Mouse (Mus musculus): ENCODE data around the gene Syt3. TPM values are rescaled to one million over a fixed set of nuclear protein-coding genes. Genes with fewer than 3 reads are reported as not detected.

Gene Syt3
- polyA plus RNA-seq, 1 experiment from 2014 or later: 3.5 TPM

DNA sequence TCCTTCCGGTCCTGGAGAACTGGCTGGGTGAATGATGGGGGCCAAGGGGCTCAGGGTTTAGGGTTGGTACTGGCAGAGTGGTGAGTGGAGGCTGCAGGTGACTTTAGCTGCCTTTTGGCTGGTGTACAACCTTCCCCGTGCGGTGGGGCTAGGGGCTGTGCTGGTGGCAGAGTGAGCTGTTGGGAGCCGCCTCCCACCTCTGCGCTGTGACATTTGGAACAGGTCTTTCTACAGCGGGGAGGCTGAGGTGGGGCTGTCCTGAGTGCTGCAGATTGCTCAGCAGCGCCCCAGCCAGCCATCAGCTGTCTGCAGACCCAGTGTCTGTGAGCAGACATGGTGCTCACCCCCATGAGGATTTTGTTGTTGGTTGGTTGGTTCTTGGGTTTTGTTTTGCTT is 61.6 kb downstream of the Syt3 start:
- no peaks in the 10 kb centered on the region for H3K36me3 ChIP-seq (ENCODE audit: insufficient read depth, low read length)
- WGBS: 14% methylated on average over 7 of the region's 7 CpGs
- no peak for DNase-seq (ENCODE audit: low spot score)
- no peaks in the 10 kb centered on the region for H3K9me3 ChIP-seq (replicated peaks; ENCODE audit: low read length)
- no peak overlapping the region for H3K4me3 ChIP-seq (replicated peaks; ENCODE audit: low read depth, low read length)
- TF ChIP-seq CTCF (IDR thresholded peaks at IDR 0.05; ENCODE audit: low read depth): no peak
- H3K27me3 ChIP-seq (ENCODE audit: insufficient read depth, low read length): peaks cover 43% of the 10 kb centered on the region
- no peak for ATAC-seq (replicated peaks; ENCODE audit: low FRiP score, low read depth)
- no peak overlapping the region for H3K27ac ChIP-seq
- H3K4me1 ChIP-seq (replicated peaks; ENCODE audit: insufficient read depth, low read length): no peaks in the 10 kb centered on the region
- no peak overlapping the region for H3K9ac ChIP-seq (ENCODE audit: low read depth, low read length)
- no peak overlapping the region for H3K4me2 ChIP-seq (ENCODE audit: low read length)

DNA sequence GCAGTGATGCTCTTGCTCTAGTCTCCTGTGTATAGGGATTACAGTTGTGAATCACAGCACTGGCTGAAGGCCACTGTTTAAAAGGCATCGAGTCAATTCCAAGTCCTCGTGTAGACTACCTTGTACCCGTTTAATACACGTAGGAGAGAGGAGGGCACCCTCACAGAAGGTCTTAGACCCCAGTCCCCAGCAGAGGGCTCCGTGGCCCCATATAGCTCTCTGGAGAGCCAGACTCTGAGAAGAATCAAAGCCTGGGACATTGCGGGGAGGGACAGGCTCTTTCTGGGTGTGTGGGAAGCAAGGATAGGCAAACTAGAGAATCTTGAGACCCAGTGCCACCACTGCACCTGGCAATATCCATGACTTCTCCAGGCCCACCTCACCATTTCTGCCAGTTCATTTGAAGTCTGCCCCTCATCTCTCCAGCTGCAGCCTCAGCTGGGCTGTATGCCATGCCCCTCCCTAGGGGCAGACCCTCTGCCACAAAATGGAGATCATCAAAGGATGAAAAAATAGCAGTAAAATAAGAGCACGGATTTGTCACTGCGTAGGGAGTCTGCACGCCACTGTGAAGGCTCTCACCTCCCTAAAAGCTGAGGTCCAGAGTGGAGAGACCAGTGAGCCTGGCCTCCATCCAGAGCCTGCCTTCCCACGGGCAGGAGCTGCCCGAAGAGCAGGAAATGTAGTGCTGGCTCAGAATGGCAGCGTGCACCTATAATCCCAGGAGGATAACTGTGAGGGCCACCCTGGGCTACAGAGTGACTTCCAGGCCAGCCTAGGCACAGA is 62.4 kb downstream of the Syt3 start:
- no peaks in the 10 kb centered on the region for H3K9me3 ChIP-seq (replicated peaks; ENCODE audit: low read length)
- no peak overlapping the region for H3K4me2 ChIP-seq (ENCODE audit: low read length)
- H3K27me3 ChIP-seq (ENCODE audit: insufficient read depth, low read length): peaks cover 35% of the 10 kb centered on the region
- no peak overlapping the region for H3K9ac ChIP-seq (ENCODE audit: low read depth, low read length)
- H3K4me1 ChIP-seq (replicated peaks; ENCODE audit: insufficient read depth, low read length): no peaks in the 10 kb centered on the region
- TF ChIP-seq CTCF (IDR thresholded peaks at IDR 0.05; ENCODE audit: low read depth): no peak; the same call in 1 of the 2 replicates
- DNase-seq (ENCODE audit: low spot score) (no peak), ATAC-seq (replicated peaks; ENCODE audit: low FRiP score, low read depth) (no peak)
- H3K36me3 ChIP-seq (ENCODE audit: insufficient read depth, low read length): no peaks in the 10 kb centered on the region
- WGBS: 44% methylated on average over 12 of the region's 12 CpGs
- H3K4me3 ChIP-seq (replicated peaks; ENCODE audit: low read depth, low read length): no peak overlapping the region
- H3K27ac ChIP-seq: no peak overlapping the region

Other genes with a start within 250 kb of the Syt3 start
- not detected in 2 replicates for gene Klk1b16, start 247.3 kb upstream of the Syt3 start, polyA plus RNA-seq (2015; fragmentation: Nextera tagmentation; extraction: Ambion mirVana)
- gene Klk1b24, start 195.9 kb upstream of the Syt3 start, polyA plus RNA-seq (2015; fragmentation: Nextera tagmentation; extraction: Ambion mirVana): 0.17 and 0.74 TPM in 2 replicates
- 0.36 and 0.47 TPM in 2 replicates for gene Klk1b3, start 185.9 kb upstream of the Syt3 start, polyA plus RNA-seq (2015; fragmentation: Nextera tagmentation; extraction: Ambion mirVana)
- gene Klk1b4, start 176.7 kb upstream of the Syt3 start, polyA plus RNA-seq (2015; fragmentation: Nextera tagmentation; extraction: Ambion mirVana): 0.18 and 0.23 TPM in 2 replicates
- 0.33 and 0.71 TPM in 2 replicates for gene Klk1b5, start 168.2 kb upstream of the Syt3 start, polyA plus RNA-seq (2015; fragmentation: Nextera tagmentation; extraction: Ambion mirVana)
- 83.3 and 125 TPM in 2 replicates for gene Klk1, start 158.7 kb upstream of the Syt3 start, polyA plus RNA-seq (2015; fragmentation: Nextera tagmentation; extraction: Ambion mirVana)
- not detected in 2 replicates for gene Gm36864, start 147.9 kb upstream of the Syt3 start, polyA plus RNA-seq (2015; fragmentation: Nextera tagmentation; extraction: Ambion mirVana)
- gene 1700028J19Rik, start 137.4 kb upstream of the Syt3 start, polyA plus RNA-seq (2015; fragmentation: Nextera tagmentation; extraction: Ambion mirVana): 5.7 and 6.0 TPM in 2 replicates
- gene 2410002F23Rik, start 137.4 kb upstream of the Syt3 start, polyA plus RNA-seq (2015; fragmentation: Nextera tagmentation; extraction: Ambion mirVana): 125 and 133 TPM in 2 replicates
- not detected in 2 replicates for gene Acp4, start 126.7 kb upstream of the Syt3 start, polyA plus RNA-seq (2015; fragmentation: Nextera tagmentation; extraction: Ambion mirVana)
- gene Gm15517, start 122.7 kb upstream of the Syt3 start, polyA plus RNA-seq (2015; fragmentation: Nextera tagmentation; extraction: Ambion mirVana): not detected in 2 replicates
- 5.1 and 6.0 TPM in 2 replicates for gene Clec11a, start 77.2 kb upstream of the Syt3 start, polyA plus RNA-seq (2015; fragmentation: Nextera tagmentation; extraction: Ambion mirVana)
- 0.68 and 1.1 TPM in 2 replicates for gene Shank1, start 73.8 kb upstream of the Syt3 start, polyA plus RNA-seq (2015; fragmentation: Nextera tagmentation; extraction: Ambion mirVana)
- gene 1700008O03Rik, start 1.7 kb downstream of the Syt3 start, polyA plus RNA-seq (2015; fragmentation: Nextera tagmentation; extraction: Ambion mirVana): 1.3 and 1.4 TPM in 2 replicates
- gene Lrrc4b, start 44.9 kb downstream of the Syt3 start, polyA plus RNA-seq (2015; fragmentation: Nextera tagmentation; extraction: Ambion mirVana): 0.26 and 0.42 TPM in 2 replicates
- gene Aspdh, start 81.3 kb downstream of the Syt3 start, polyA plus RNA-seq (2015; fragmentation: Nextera tagmentation; extraction: Ambion mirVana): 5.4 and 5.8 TPM in 2 replicates
- 51.1 and 52.4 TPM in 2 replicates for gene Josd2, start 83.9 kb downstream of the Syt3 start, polyA plus RNA-seq (2015; fragmentation: Nextera tagmentation; extraction: Ambion mirVana)
- 113 and 136 TPM in 2 replicates for gene Emc10, start 112.4 kb downstream of the Syt3 start, polyA plus RNA-seq (2015; fragmentation: Nextera tagmentation; extraction: Ambion mirVana)
- gene Fam71e1, start 112.5 kb downstream of the Syt3 start, polyA plus RNA-seq (2015; fragmentation: Nextera tagmentation; extraction: Ambion mirVana): 17.1 and 19.2 TPM in 2 replicates
- gene Mybpc2, start 140.6 kb downstream of the Syt3 start, polyA plus RNA-seq (2015; fragmentation: Nextera tagmentation; extraction: Ambion mirVana): 0.08 and 0.11 TPM in 2 replicates
- 0.04 and 0.14 TPM in 2 replicates for gene Spib, start 148.0 kb downstream of the Syt3 start, polyA plus RNA-seq (2015; fragmentation: Nextera tagmentation; extraction: Ambion mirVana)
- gene Pold1, start 164.7 kb downstream of the Syt3 start, polyA plus RNA-seq (2015; fragmentation: Nextera tagmentation; extraction: Ambion mirVana): 38.0 and 45.9 TPM in 2 replicates
- 80.6 and 83.0 TPM in 2 replicates for gene Nr1h2, start 169.8 kb downstream of the Syt3 start, polyA plus RNA-seq (2015; fragmentation: Nextera tagmentation; extraction: Ambion mirVana)
- gene Napsa, start 188.3 kb downstream of the Syt3 start, polyA plus RNA-seq (2015; fragmentation: Nextera tagmentation; extraction: Ambion mirVana): 376 and 408 TPM in 2 replicates
- gene Kcnc3, start 206.6 kb downstream of the Syt3 start, polyA plus RNA-seq (2015; fragmentation: Nextera tagmentation; extraction: Ambion mirVana): 0.26 and 0.30 TPM in 2 replicates